Mouse (Mus musculus) megakaryocyte, adult 5-6 weeks (primary cell): ENCODE data around the gene 4921536K21Rik. TPM values are rescaled to one million over a fixed set of nuclear protein-coding genes. Genes with fewer than 3 reads are reported as not detected.

Experiments used
- ATAC-seq: 2 replicates; pipeline ENCODE4 v1.8.0; 2016; ENCODE audit warnings: mild to moderate bottlenecking, inconsistent platforms; ENCODE audit not compliant: poor library complexity, severe bottlenecking
- total RNA-seq, 2 experiments: library from RNA; stranded (forward) in 1 of 2; stranded (reverse) in 1 of 2; fragments of 153-499, 151-499 nt in 1 of 2; fragments of 221-1000, 200-1000 nt in 1 of 2; gene quantifications; 2 replicates each; pipeline versions ENCODE4 v1.2.3 to v1.2.4; 2015 to 2017

4921536K21Rik gene
- total RNA-seq, 2 experiments from 2014 or later, result 0.09 to 0.15 TPM

DNA sequence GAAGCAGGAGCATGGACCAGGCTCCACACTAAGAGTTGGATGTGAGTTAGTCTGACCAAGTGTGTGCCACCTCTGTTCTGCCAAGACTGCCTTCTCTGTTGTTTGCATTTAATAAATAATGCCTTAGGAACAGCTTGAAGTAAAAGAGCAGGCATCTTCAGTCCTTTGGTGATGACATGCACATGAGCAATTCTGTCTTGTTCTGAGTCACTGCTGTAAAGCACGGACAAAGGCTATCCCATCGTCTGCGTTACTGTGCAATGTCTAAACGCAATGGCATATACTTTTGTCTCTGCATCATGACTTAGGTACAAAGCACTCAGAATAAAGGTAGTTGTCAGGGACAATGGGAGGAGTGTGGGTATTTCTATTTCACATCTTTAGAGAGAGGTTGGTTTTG, 35.1 kb downstream of the 4921536K21Rik start:
- ATAC-seq, result no peak

DNA sequence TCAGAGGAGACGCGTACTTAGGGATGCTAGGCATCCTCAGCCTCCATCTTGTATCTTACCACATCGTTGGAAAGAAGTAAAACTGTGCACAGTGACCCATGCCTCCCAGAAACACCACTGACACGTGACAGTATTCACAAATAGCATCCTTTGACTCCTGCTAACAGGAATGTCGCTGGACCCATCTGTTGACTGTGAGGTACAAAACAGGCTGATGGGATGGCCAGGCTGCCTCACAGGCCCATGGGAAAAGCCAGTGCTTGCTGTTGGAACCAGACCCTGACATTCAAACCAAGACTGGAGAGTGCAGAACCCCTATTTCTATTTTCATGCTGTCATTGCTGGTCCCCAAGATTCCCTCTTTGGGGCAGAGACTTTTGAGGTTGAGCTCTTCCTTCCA, 37.0 kb downstream of the 4921536K21Rik start:
- ATAC-seq, result no peak

DNA sequence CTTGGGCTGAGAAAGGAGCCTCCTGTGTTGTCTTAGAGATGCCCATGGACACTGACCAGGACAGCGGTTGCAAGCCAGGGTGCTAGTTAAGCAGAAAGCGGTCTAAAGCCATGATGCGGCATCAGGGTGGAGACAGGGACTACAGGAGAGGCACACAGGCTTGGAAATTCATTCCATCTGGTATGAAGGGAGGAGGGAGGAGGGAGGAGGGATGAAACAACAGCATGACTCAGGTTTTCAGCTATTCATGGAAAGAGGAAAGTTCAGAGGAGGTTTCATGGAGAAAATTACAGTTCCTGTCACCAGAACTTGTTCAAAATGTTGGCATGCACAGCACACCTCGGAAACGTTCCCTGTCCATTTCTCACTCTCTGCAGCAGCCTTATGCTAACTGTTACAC, 39.1 kb downstream of the 4921536K21Rik start:
- ATAC-seq, result no peak

DNA sequence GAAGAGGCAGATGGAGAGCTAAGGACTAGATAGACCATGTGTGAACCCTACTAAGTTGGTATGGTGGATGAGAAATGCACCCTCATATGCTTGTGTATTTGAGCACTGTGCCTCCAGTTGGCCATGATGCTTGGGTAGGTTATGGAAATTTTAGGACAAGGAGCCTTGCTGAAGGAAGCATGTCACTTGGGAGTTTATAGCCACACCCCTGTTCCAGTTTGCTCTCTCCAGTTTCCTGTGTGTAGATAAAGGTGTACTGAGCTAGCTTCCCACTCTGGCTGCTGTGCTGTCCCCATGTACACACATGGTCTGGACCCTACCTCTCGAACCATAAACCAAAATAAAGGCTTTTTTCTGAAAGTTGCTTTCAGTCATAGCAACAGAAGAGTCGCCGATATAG, 40.7 kb downstream of the 4921536K21Rik start:
- no peak for ATAC-seq

DNA sequence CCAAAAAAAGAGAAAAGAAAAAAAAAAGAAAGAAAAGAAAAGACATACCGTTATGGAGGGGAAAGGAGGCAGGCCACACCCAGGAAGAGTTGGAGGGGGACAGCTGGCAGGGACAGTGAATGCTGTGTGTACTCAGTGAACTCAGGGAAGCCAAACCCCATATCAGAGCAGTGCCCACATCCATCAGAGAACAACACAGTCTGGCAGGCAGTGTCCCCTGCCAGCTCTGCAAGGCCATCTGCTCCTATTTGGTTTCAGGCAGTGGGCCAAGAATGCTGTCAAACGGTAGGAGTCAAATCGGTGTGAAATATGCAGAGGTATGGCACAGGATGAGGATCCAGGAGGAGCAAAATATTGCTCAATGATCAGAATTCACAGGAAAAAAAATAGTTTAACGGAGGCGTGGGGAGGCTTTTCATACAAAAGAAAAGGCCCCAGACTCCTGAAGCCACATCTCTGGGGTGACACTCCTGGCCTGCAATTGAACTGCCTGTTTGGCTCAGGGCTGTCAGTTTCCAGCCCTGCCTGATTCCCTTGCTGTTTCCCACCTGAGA, 41.3 kb downstream of the 4921536K21Rik start:
- ATAC-seq, result no peak

DNA sequence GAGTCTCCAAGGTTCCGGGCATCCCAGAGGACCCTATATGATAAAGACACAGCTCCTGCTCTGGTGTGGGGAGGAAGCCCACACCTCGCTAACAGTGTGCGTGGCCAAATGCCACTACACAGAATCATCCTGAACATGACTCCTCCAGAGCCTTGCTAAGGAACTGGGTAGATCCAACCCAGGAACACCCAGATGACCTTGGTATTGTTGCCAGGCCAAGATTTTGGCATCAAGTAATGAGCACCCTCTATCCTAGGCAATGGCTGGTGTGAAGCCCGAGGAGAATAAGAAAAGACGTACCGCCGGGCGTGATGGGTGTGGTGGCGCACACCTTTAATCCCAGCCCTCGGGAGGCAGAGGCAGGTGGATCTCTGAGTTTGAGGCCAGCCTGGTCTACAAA, 41.9 kb downstream of the 4921536K21Rik start:
- no peak for ATAC-seq

DNA sequence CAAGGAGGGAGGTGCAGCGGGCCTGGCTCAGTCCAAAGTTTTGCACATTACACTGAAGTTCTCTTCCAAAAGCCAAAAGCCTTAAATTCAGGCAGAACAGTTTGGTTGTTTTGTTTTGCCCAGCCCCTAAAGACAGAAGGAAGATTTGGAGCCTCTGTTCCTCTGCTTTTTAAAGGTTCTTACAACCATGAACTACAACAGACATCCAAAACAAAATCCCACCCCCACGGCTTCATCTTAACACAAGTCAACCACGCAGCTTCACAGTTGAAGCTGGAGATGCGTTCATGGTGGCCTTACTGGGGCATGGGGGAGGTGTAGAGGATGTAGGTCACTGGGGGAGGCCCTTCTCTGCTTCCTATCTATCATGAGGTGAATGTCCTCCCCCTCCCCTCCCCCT, 43.0 kb downstream of the 4921536K21Rik start:
- no peak for ATAC-seq

DNA sequence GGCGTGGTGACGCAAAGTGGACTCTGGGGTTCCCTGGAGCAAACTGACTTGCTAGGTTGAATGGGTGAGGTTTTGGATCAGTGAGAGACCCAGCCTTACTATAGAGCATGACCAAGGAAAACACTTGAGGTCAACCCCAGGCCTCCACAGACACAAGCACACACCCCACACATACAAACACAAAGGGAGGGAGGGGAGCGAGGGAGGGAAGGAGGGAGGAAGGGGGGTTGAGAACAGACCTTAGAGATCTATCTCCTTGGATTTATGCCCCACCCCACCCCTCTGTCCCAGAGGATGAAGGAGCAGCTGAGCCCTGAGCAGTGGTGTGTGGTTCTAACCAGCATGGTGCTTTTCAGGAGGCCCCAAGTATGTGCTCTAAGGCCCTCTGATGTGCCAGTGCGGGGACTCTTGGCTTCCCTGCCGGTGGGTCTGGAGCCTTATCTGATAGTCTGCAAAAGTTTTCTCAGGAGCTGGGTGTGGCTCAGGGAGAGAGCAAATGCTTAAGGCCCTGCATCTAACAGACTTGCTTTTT, 44.1 kb downstream of the 4921536K21Rik start:
- no peak for ATAC-seq

DNA sequence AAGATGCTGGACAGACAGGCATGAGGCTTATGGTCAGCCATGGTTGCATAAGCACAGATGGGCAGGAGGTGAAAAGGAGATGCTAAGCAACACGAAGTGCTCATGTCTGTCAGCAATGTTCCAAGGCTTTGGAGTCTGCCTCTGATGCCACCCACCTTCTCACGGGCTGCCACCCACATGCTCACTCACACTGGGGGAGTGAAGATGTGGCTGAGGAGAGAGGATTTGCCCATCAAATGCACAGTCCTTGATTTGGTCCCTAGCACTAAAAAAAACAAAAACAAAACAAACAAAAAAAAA, 44.6 kb downstream of the 4921536K21Rik start:
- no peak for ATAC-seq

DNA sequence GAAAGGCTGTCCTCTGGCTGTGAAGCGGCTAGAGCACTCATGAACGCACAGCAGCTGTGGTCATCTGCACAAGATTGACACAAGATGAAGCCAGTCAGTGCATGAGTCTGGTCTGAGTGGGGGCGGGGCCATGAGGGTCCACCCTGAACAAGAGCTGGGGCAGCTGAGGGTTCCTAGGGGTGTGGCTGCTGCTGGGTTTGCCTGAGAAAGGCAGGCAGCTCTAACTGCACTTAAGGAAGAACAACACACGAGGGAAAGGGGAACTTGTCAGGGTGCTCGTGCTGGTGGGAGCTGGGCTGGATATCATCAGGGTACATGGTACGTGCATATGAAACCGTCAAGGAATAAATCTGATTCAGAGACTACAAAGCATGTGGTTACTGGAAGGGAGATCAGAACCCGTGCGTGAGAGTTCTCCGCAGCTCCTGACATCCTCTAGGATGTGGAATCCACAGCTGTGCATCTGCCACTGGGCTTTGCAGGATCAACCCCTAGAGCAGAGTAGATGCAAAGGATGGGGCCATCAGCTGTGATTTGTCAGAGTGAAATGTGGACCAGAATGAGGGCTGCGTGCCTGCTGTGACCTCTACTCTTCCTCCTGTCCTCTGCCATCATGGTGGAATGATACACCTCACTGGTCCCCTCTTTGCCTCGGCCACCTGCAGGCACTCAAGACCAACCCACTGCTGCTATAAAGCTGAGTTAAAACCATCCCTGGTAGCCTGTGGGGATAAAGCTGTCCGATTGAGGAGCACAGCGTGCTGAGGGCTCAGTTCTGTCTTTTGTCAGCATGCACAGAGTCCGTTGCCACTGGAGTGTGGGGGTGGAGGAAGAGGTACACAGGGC, 45.2 kb downstream of the 4921536K21Rik start:
- ATAC-seq, result no peak

DNA sequence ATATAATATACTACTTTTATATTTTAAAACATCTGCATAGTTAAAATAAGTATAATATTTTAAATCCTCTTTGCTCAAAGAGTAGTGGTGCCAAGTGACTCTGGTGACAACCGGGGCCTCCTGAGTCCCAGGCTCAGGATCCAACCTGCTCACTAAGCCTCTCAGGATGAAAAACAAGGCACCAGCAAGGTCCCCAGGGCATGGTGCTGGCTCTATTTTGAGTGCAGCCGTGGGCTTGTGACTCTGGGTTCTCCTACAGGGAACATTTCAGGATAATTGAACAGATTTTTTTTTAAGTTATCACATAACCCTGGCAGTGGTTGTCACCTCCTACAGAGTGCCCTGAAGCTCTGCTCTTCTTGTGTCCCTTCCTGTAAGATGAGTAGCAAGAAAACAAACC, 48.5 kb downstream of the 4921536K21Rik start:
- ATAC-seq, result no peak

DNA sequence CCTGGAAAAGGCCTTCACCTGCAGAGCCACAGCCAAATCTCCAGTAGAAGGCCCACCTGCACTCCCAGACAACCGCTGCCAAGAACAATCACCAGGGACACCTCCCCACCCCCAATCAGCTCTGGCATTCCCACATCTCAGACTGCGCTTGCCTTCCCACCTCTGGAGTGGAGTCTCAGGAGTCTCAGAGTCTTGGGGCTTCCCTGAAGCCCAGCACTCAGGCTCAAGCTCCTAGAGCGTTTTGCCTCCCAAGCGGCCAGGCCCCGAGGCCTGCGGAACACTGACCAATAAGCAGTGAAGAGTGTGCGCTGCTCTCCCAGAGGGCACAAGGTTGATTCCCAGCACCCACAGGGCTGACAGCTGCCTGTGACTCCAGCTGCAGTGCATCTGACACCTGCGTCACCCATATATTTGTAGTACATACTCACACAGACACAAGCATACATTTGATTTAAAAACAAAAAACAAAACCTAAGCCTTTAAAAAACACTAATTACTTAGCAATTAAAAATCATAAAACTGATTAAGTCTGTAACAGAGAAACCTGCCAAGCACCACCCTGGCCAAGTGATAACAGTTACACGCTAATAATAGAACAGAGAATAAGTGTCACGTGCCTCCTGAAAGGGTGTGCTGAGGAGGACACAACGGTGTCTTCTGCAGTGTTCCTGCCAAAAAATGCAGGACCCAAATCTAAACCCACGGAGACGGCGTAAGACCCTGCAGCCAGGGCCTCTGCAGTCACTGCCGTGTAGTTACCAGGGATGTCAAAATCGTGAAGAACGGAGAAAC, 50.8 kb downstream of the 4921536K21Rik start:
- ATAC-seq, result no peak

Other genes with a start within 250 kb of the 4921536K21Rik start
- 12.6 and 15.4 TPM in 2 replicates for gene Morc2a, start 245.9 kb downstream of the 4921536K21Rik start, total RNA-seq (2015)
- gene Morc2a, start 245.9 kb downstream of the 4921536K21Rik start, total RNA-seq (2017), result 19.8 and 23.5 TPM in 2 replicates
- gene Osbp2, start 31.2 kb downstream of the 4921536K21Rik start, total RNA-seq (2015), result 0.25 TPM in 1 of 2 replicates, not detected in the other
- not detected in 2 replicates for gene Osbp2, start 31.2 kb downstream of the 4921536K21Rik start, total RNA-seq (2017)
- gene Dusp18, start 142 bp upstream of the 4921536K21Rik start, total RNA-seq (2015), result 0.41 and 0.49 TPM in 2 replicates
- gene Dusp18, start 142 bp upstream of the 4921536K21Rik start, total RNA-seq (2017), result 0.08 and 0.44 TPM in 2 replicates
- 4.0 and 4.1 TPM in 2 replicates for gene Slc35e4, start 19.6 kb upstream of the 4921536K21Rik start, total RNA-seq (2015)
- gene Slc35e4, start 19.6 kb upstream of the 4921536K21Rik start, total RNA-seq (2017), result 7.4 and 7.9 TPM in 2 replicates
- gene Tcn2, start 37.1 kb upstream of the 4921536K21Rik start, total RNA-seq (2015), result 108 and 109 TPM in 2 replicates
- gene Tcn2, start 37.1 kb upstream of the 4921536K21Rik start, total RNA-seq (2017), result 57.0 and 66.9 TPM in 2 replicates
- 28.5 and 31.1 TPM in 2 replicates for gene Pes1, start 68.9 kb upstream of the 4921536K21Rik start, total RNA-seq (2015)
- 60.7 and 86.6 TPM in 2 replicates for gene Pes1, start 68.9 kb upstream of the 4921536K21Rik start, total RNA-seq (2017)
- gene 4930556J24Rik, start 81.7 kb upstream of the 4921536K21Rik start, total RNA-seq (2015), result not detected in 2 replicates
- not detected in 2 replicates for gene 4930556J24Rik, start 81.7 kb upstream of the 4921536K21Rik start, total RNA-seq (2017)
- gene Gal3st1, start 88.5 kb upstream of the 4921536K21Rik start, total RNA-seq (2015), result 0.22 TPM in 1 of 2 replicates, not detected in the other
- not detected in 2 replicates for gene Gal3st1, start 88.5 kb upstream of the 4921536K21Rik start, total RNA-seq (2017)
- gene Sec14l4, start 136.4 kb upstream of the 4921536K21Rik start, total RNA-seq (2015), result not detected in 2 replicates
- gene Sec14l4, start 136.4 kb upstream of the 4921536K21Rik start, total RNA-seq (2017), result not detected in 2 replicates
- not detected in 2 replicates for gene Sec14l3, start 169.7 kb upstream of the 4921536K21Rik start, total RNA-seq (2015)
- gene Sec14l3, start 169.7 kb upstream of the 4921536K21Rik start, total RNA-seq (2017), result not detected in 2 replicates
- 1.1 and 2.6 TPM in 2 replicates for gene Mtfp1, start 200.3 kb upstream of the 4921536K21Rik start, total RNA-seq (2015)
- 1.3 and 1.8 TPM in 2 replicates for gene Mtfp1, start 200.3 kb upstream of the 4921536K21Rik start, total RNA-seq (2017)
- gene Sec14l2, start 228.3 kb upstream of the 4921536K21Rik start, total RNA-seq (2015), result 0.27 and 0.82 TPM in 2 replicates
- gene Sec14l2, start 228.3 kb upstream of the 4921536K21Rik start, total RNA-seq (2017), result 0.81 and 3.9 TPM in 2 replicates
- 6.3 and 7.7 TPM in 2 replicates for gene Rnf215, start 240.1 kb upstream of the 4921536K21Rik start, total RNA-seq (2015)
- gene Rnf215, start 240.1 kb upstream of the 4921536K21Rik start, total RNA-seq (2017), result 12.8 and 14.8 TPM in 2 replicates